Mouse (Mus musculus): ENCODE results near the gene Actrt3.
"Not testable (repeated sequence)": the region's sequence is repeated elsewhere in the genome, so short reads cannot be mapped to it uniquely, and the experiment has no call there.

The Actrt3 gene

GRCm38 (mm10) chr3:30566333-30566732 is 33.4 kb downstream of the Actrt3 start:
- not testable (repeated sequence) for DNase-seq

DNA sequence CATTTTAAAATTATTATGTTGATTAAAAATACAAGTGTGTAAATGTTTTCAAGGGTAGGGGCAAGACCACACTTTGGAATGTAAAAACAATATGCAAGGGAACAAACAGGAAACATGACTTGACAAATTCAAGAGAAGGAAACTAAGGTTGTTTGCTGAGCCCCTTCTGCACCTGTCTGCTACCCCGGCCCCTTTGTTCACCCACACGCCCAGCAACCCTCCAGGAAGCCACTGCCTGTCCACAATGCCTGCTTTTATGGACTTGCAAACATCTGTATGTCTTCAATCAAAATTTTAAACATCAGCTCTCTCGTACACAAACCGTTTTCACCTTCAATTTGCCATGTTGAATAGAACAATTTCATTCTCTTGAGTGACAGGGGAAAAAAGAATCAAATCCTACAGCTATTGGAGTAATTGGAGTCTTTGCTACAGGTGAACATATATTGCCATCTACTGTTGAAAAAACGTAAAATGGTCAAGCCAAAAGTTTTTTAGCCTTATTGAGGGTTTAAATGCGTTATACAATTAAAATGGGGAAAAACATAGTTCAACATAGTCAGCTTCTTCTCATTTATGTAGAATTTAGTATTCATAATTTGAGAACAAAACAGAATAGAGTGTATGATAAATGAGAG is 38.9 kb downstream of the Actrt3 start:
- no peak for DNase-seq

DNA sequence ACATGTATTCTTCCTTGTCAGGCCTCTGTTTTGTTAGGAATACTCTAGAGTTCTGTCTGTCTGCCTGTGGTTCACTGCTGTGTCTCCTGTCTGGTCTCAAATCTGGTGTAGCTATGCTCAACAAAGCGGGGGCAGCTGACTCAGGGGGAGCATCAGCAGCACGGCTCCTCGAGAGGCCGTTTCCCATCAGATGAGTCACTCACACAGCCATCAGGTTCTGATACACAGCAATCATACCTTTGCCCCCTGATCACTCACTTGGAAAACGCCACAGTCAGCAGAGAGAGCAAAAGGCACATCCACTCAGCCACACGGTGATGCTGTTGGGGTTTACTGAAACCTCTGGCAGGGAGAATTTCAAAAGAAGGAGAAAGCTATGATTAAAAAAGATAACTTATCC is 46.0 kb downstream of the Actrt3 start:
- DNase-seq, result peak; percentile 24

GRCm38 (mm10) chr3:30550218-30550617 is 49.5 kb downstream of the Actrt3 start:
- DNase-seq, result no peak

DNA sequence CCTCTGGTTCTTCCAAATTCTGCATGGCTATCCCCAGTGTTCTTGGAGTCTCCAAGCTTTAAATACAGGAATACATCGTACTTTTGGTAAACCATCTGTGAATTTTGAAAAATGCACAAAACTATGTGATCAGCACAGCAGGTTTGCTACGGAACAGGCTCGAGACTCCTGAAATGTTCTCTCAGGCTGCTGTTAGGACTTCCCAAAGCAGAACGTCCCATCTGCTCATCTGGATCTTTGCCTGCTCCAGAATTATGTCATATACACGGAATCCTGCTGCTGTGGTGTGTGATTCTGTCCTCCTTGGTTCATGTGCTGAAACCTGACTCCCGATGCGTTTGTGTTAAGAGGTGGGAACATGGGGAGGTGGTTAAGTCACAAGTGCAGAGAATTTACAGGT is 50.8 kb downstream of the Actrt3 start:
- no peak for DNase-seq

DNA sequence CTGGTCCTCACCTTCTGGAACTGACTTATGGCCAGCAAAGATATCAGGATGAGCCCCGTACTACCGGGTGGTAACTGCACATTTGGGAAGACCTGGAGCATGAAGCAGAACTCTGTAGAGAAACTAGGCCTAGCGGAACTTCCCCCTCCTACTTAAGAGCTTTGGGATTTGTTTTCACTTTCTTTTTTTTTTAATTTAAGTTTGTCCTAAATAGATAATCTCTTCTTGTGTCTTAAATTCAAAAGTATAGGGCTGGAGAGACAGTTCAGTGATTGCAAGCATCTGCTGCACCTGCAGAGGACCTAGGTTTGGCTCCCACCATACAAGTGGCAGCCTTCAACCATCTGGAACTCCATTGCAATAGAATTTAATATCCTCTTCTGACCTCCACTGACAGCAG is 51.8 kb downstream of the Actrt3 start, which contains the start of gene Mecom:
TSS of gene Mecom (minus strand) at position 101 of the 400 bp plus-strand sequence.
- no peak for DNase-seq
